In the genomic region with DNA sequence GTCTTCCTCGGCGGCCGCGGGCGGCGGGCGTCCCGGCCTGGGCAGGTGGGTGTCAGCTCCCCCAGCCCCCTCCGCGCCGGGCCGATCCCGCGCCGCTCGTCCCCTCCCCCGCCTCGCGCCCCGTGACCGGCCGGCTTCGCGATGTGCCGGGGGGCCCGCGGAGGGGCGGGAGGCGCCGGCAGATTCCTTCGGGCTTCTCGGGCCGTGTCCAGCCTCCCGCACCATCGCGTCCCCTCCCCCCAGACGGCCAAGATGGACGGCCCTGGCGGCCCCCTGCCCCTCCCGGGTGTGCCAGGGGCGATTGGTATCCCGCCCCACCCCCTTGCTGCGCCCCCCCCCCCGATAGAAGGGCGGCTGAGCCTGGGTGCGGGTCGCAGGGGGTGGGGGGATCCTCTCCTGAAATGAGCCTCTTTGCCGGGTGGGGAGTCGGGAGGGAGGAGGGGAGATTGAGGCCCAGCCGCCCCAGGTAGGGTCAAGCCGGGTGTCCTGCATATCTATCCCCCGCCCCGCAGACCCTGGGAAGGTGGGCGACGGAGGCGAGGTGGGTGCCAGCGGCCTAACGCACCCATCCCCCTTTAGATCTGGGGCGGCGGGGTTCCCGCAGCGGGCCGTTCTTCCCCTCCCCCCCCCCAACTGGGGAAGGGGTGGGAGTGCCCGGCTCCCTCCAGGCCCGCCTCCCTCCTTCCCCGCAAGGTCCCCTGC, we compare ENCODE assay signal across 7 mouse cellular contexts. TPM values are rescaled to one million over a fixed set of nuclear protein-coding genes. Genes with fewer than 3 reads are reported as not detected.
DNase-seq lines count a peak whose midpoint lies in the region; ATAC-seq and TF ChIP-seq lines count a peak whose summit lies in the region.

No protein-coding gene starts in this region.

- WGBS in bone marrow, adult 2 months, result 1% methylated on average over 65 of the region's 66 CpGs
- under 1% methylated on average over 56 of the region's 66 CpGs for WGBS in heart, postnatal 0 days
- under 1% methylated on average over 56 of the region's 66 CpGs for WGBS in limb, embryonic 10.5 days
- WGBS in midbrain, embryonic 11.5 days, result under 1% methylated on average over 51 of the region's 66 CpGs
- under 1% methylated on average over 42 of the region's 66 CpGs for WGBS in stomach, embryonic 14.5 days

- H3K9me3 ChIP-seq in heart, postnatal 0 days (replicated peaks; ENCODE audit: control insufficient read depth, low read length), result no peaks in the 10 kb centered on the region
- H3K9me3 ChIP-seq in limb, embryonic 10.5 days (replicated peaks), result no peaks in the 10 kb centered on the region
- no peaks in the 10 kb centered on the region for H3K9me3 ChIP-seq in midbrain, embryonic 11.5 days (ENCODE audit: control insufficient read depth, low read length)
- H3K9me3 ChIP-seq in stomach, embryonic 14.5 days (ENCODE audit: control insufficient read depth, low read depth, low read length), result no peaks in the 10 kb centered on the region

- peak; percentile 25; the same call in 1 of the 2 replicates for ATAC-seq in erythroblast, adult 5-6 weeks (replicated peaks; ENCODE audit: low FRiP score, poor library complexity, severe bottlenecking)
- peak; percentile 45 for ATAC-seq in heart, postnatal 0 days (ENCODE audit: insufficient read depth, low read depth)
- peak; percentile 58 for ATAC-seq in midbrain, embryonic 11.5 days (ENCODE audit: low FRiP score)
- ATAC-seq in stomach, embryonic 14.5 days (ENCODE audit: insufficient number of reproducible peaks, insufficient read depth, low FRiP score, low read depth), result peak; percentile 40; the same call in 1 of the 2 replicates

- H3K36me3 ChIP-seq in heart, postnatal 0 days (replicated peaks; ENCODE audit: control insufficient read depth, insufficient read depth, low read length), result no peaks in the 10 kb centered on the region
- H3K36me3 ChIP-seq in limb, embryonic 10.5 days, result peaks cover 22% of the 10 kb centered on the region
- H3K36me3 ChIP-seq in midbrain, embryonic 11.5 days (ENCODE audit: control insufficient read depth, insufficient read depth, low read length), result no peaks in the 10 kb centered on the region
- no peaks in the 10 kb centered on the region for H3K36me3 ChIP-seq in stomach, embryonic 14.5 days (ENCODE audit: control insufficient read depth, insufficient read depth, low read length)

- no peaks in the 10 kb centered on the region for H3K27me3 ChIP-seq in heart, postnatal 0 days (ENCODE audit: control insufficient read depth, insufficient read depth, low read length)
- no peaks in the 10 kb centered on the region for H3K27me3 ChIP-seq in limb, embryonic 10.5 days (ENCODE audit: low read depth, poor library complexity, severe bottlenecking)
- no peaks in the 10 kb centered on the region for H3K27me3 ChIP-seq in midbrain, embryonic 11.5 days (ENCODE audit: control insufficient read depth, insufficient read depth, low read length)
- no peaks in the 10 kb centered on the region for H3K27me3 ChIP-seq in stomach, embryonic 14.5 days (ENCODE audit: control insufficient read depth, insufficient read depth, low read length)

- peak overlapping the region; percentile 100 for H3K9ac ChIP-seq in heart, postnatal 0 days (replicated peaks; ENCODE audit: low read depth, low read length)
- peak overlapping the region; percentile 98 for H3K9ac ChIP-seq in midbrain, embryonic 11.5 days (ENCODE audit: low read length)
- H3K9ac ChIP-seq in stomach, embryonic 14.5 days (replicated peaks; ENCODE audit: low read depth, low read length), result peak overlapping the region; percentile 89

- TF ChIP-seq CTCF in bone marrow, adult 2 months (IDR thresholded peaks at IDR 0.05; ENCODE audit: control insufficient read depth, insufficient read depth, low read length), result no peak
- no peak for TF ChIP-seq CTCF in heart, postnatal 0 days (IDR thresholded peaks at IDR 0.05; ENCODE audit: low read depth)

- peak overlapping the region; percentile 79 for H3K4me3 ChIP-seq in bone marrow, adult 2 months (replicated peaks; ENCODE audit: control insufficient read depth, low read depth, low read length)
- H3K4me3 ChIP-seq in heart, postnatal 0 days (ENCODE audit: low read depth, low read length), result peak overlapping the region; percentile 94
- H3K4me3 ChIP-seq in limb, embryonic 10.5 days, result peak overlapping the region; percentile 99
- H3K4me3 ChIP-seq in midbrain, embryonic 11.5 days (ENCODE audit: low read depth, low read length), result peak overlapping the region; percentile 99
- peak overlapping the region; percentile 99 for H3K4me3 ChIP-seq in stomach, embryonic 14.5 days (ENCODE audit: low read depth, low read length)

- H3K4me1 ChIP-seq in bone marrow, adult 2 months (ENCODE audit: control insufficient read depth, insufficient read depth, low read length), result no peaks in the 10 kb centered on the region
- peaks cover 21% of the 10 kb centered on the region for H3K4me1 ChIP-seq in heart, postnatal 0 days (ENCODE audit: control insufficient read depth, insufficient read depth)
- H3K4me1 ChIP-seq in limb, embryonic 10.5 days, result peaks cover 46% of the 10 kb centered on the region
- peaks cover 23% of the 10 kb centered on the region for H3K4me1 ChIP-seq in midbrain, embryonic 11.5 days (ENCODE audit: control insufficient read depth, insufficient read depth, low read length)
- peaks cover 28% of the 10 kb centered on the region for H3K4me1 ChIP-seq in stomach, embryonic 14.5 days (ENCODE audit: control insufficient read depth, insufficient read depth, low read length)

- H3K27ac ChIP-seq in bone marrow, adult 2 months (ENCODE audit: control insufficient read depth, insufficient read depth, low read depth, low read length, poor library complexity), result peak overlapping the region; percentile 95; the same call in 1 of the 2 replicates
- H3K27ac ChIP-seq in heart, postnatal 0 days (ENCODE audit: low read depth), result peak overlapping the region; percentile 99
- peak overlapping the region; percentile 97 for H3K27ac ChIP-seq in limb, embryonic 10.5 days
- peak overlapping the region; percentile 92 for H3K27ac ChIP-seq in midbrain, embryonic 11.5 days (ENCODE audit: low read depth, low read length)
- H3K27ac ChIP-seq in stomach, embryonic 14.5 days (ENCODE audit: low read length), result peak overlapping the region; percentile 93

- no peak for TF ChIP-seq EP300 in heart, postnatal 0 days (IDR thresholded peaks at IDR 0.05; ENCODE audit: low read depth)

- peak overlapping the region; percentile 78 for H3K4me2 ChIP-seq in heart, postnatal 0 days (ENCODE audit: low read depth, low read length)
- peak overlapping the region; percentile 68 for H3K4me2 ChIP-seq in midbrain, embryonic 11.5 days
- H3K4me2 ChIP-seq in stomach, embryonic 14.5 days (replicated peaks; ENCODE audit: low read depth, low read length), result peak overlapping the region; percentile 80

- TF ChIP-seq POLR2A in bone marrow, adult 2 months (IDR thresholded peaks at IDR 0.05; ENCODE audit: borderline replicate concordance, control insufficient read depth, low read depth, low read length), result no peak

- peak; percentile 65 for DNase-seq in MN1 (ENCODE audit: low spot score)
- DNase-seq in heart, postnatal 0 days (ENCODE audit: low spot score), result peak; percentile 58
- DNase-seq in limb, embryonic 10.5 days (ENCODE audit: low spot score), result peak; percentile 77
- DNase-seq in midbrain, embryonic 11.5 days (ENCODE audit: low spot score, missing footprints), result peak; percentile 96

RNA-seq across cellular contexts. Expression of a gene that starts 1.2 kb away (rescaled TPM):
- polyA plus RNA-seq in bone marrow, adult 2 months (2011; ENCODE audit: insufficient read depth, insufficient read length, low replicate concordance, missing spikeins), result 42.8 and 60.6 TPM in 2 replicates
- total RNA-seq in erythroblast, adult 5-6 weeks (2015; ENCODE audit: low replicate concordance), result 97.4 and 97.8 TPM in 2 replicates
- 166 and 169 TPM in 2 replicates for total RNA-seq in erythroblast, adult 5-6 weeks (2017; ENCODE audit: low replicate concordance)
- 41.2 and 53.7 TPM in 2 replicates for total RNA-seq in heart, postnatal 0 days (2014; rRNA removed; ENCODE audit: low replicate concordance)
- 36.8 and 41.7 TPM in 2 replicates for polyA plus RNA-seq in heart, postnatal 0 days (2015; fragmentation: Nextera tagmentation; extraction: Ambion mirVana)
- 40.2 and 52.6 TPM in 2 replicates for polyA plus RNA-seq in limb, embryonic 10.5 days (2016; fragmentation: Nextera tagmentation; extraction: Ambion mirVana)
- 59.2 and 66.8 TPM in 2 replicates for polyA plus RNA-seq in midbrain, embryonic 11.5 days (2014; fragmentation: Nextera tagmentation; extraction: Ambion mirVana)
- polyA plus RNA-seq in stomach, embryonic 14.5 days (2014; fragmentation: Nextera tagmentation; extraction: Ambion mirVana), result 71.9 and 78.4 TPM in 2 replicates

RNA-seq across cellular contexts. Expression of a gene that starts 52.0 kb away (rescaled TPM):
- polyA plus RNA-seq in bone marrow, adult 2 months (2011; ENCODE audit: insufficient read depth, insufficient read length, low replicate concordance, missing spikeins), result 18.7 and 23.4 TPM in 2 replicates
- 30.4 and 45.1 TPM in 2 replicates for total RNA-seq in erythroblast, adult 5-6 weeks (2015; ENCODE audit: low replicate concordance)
- 67.0 and 88.8 TPM in 2 replicates for total RNA-seq in erythroblast, adult 5-6 weeks (2017; ENCODE audit: low replicate concordance)
- total RNA-seq in heart, postnatal 0 days (2014; rRNA removed; ENCODE audit: low replicate concordance), result 32.9 and 38.0 TPM in 2 replicates
- 20.7 and 23.2 TPM in 2 replicates for polyA plus RNA-seq in heart, postnatal 0 days (2015; fragmentation: Nextera tagmentation; extraction: Ambion mirVana)
- 38.8 and 45.7 TPM in 2 replicates for polyA plus RNA-seq in limb, embryonic 10.5 days (2016; fragmentation: Nextera tagmentation; extraction: Ambion mirVana)
- polyA plus RNA-seq in midbrain, embryonic 11.5 days (2014; fragmentation: Nextera tagmentation; extraction: Ambion mirVana), result 37.7 and 43.0 TPM in 2 replicates
- polyA plus RNA-seq in stomach, embryonic 14.5 days (2014; fragmentation: Nextera tagmentation; extraction: Ambion mirVana), result 30.8 and 31.7 TPM in 2 replicates

RNA-seq across cellular contexts. Expression of a gene that starts 52.1 kb away (rescaled TPM):
- polyA plus RNA-seq in bone marrow, adult 2 months (2011; ENCODE audit: insufficient read depth, insufficient read length, low replicate concordance, missing spikeins), result 2.6 and 8.6 TPM in 2 replicates
- 2.1 and 3.7 TPM in 2 replicates for total RNA-seq in erythroblast, adult 5-6 weeks (2015; ENCODE audit: low replicate concordance)
- total RNA-seq in erythroblast, adult 5-6 weeks (2017; ENCODE audit: low replicate concordance), result 0.14 and 0.26 TPM in 2 replicates
- 3.7 and 6.1 TPM in 2 replicates for total RNA-seq in heart, postnatal 0 days (2014; rRNA removed; ENCODE audit: low replicate concordance)
- polyA plus RNA-seq in heart, postnatal 0 days (2015; fragmentation: Nextera tagmentation; extraction: Ambion mirVana), result 1.8 and 2.2 TPM in 2 replicates
- polyA plus RNA-seq in limb, embryonic 10.5 days (2016; fragmentation: Nextera tagmentation; extraction: Ambion mirVana), result 1.4 and 2.0 TPM in 2 replicates
- polyA plus RNA-seq in midbrain, embryonic 11.5 days (2014; fragmentation: Nextera tagmentation; extraction: Ambion mirVana), result 2.5 and 2.6 TPM in 2 replicates
- 2.3 and 2.4 TPM in 2 replicates for polyA plus RNA-seq in stomach, embryonic 14.5 days (2014; fragmentation: Nextera tagmentation; extraction: Ambion mirVana)

Comparison
In these comparisons a context has a peak if more than half of its experiments do, and no peak if none do; other contexts are left out.
1. Peak in every context shown above with its lines: DNase-seq, ATAC-seq, H3K4me3 ChIP-seq and H3K27ac ChIP-seq.